Mouse (Mus musculus) frontal cortex, postnatal 10 days (tissue): Measurements from ENCODE around the gene Qtrt2.

Source experiments
- DNase-seq, 2 experiments: peaks; one replicate each; pipeline ENCODE4 v3.0.0; 2022; ENCODE audit warnings: low spot score in 2 of 2, mixed read lengths in 1 of 2

Gene Qtrt2

GRCm38 (mm10) chr16:43926341-43926859 lies at the start of gene Qtrt2:
Gene Qtrt2 (minus strand): TSS chr16:43926809.
- no peak for DNase-seq

- DNase-seq: no peak
Observed at GRCm38 (mm10) chr16:43973606-43974220, 47.1 kb upstream of the Qtrt2 start.

GRCm38 (mm10) chr16:43973147-43973546 lies 46.5 kb upstream of the Qtrt2 start:
- no peak for DNase-seq

- DNase-seq: no peak
Observed at GRCm38 (mm10) chr16:43972391-43972790, 45.8 kb upstream of the Qtrt2 start.

- DNase-seq: no peak
Observed at GRCm38 (mm10) chr16:43971741-43972140, 45.1 kb upstream of the Qtrt2 start.

- DNase-seq: no peak
Observed at GRCm38 (mm10) chr16:43971189-43971588, 44.6 kb upstream of the Qtrt2 start.

- DNase-seq: no peak
Observed at GRCm38 (mm10) chr16:43970426-43970825, 43.8 kb upstream of the Qtrt2 start.

- DNase-seq: no peak
Observed at GRCm38 (mm10) chr16:43965781-43966389, 39.3 kb upstream of the Qtrt2 start.

GRCm38 (mm10) chr16:43963780-43964179 lies 37.2 kb upstream of the Qtrt2 start:
- DNase-seq: no peak

GRCm38 (mm10) chr16:43963291-43963690 lies 36.7 kb upstream of the Qtrt2 start:
- no peak for DNase-seq

GRCm38 (mm10) chr16:43958038-43958437 lies 31.4 kb upstream of the Qtrt2 start:
- DNase-seq: no peak

- DNase-seq: no peak
Observed at GRCm38 (mm10) chr16:43954913-43955312, 28.3 kb upstream of the Qtrt2 start.

- DNase-seq: no peak
Observed at GRCm38 (mm10) chr16:43951591-43951990, 25.0 kb upstream of the Qtrt2 start.

- DNase-seq: no peak
Observed at GRCm38 (mm10) chr16:43945869-43946268, 19.3 kb upstream of the Qtrt2 start.

GRCm38 (mm10) chr16:43945351-43945750 lies 18.7 kb upstream of the Qtrt2 start:
- no peak for DNase-seq

GRCm38 (mm10) chr16:43940846-43941245 lies 14.2 kb upstream of the Qtrt2 start:
- DNase-seq: no peak

GRCm38 (mm10) chr16:43935892-43936291 lies 9.3 kb upstream of the Qtrt2 start:
- no peak for DNase-seq

- no peak for DNase-seq
Observed at GRCm38 (mm10) chr16:43935367-43935766, 8.8 kb upstream of the Qtrt2 start.

- no peak for DNase-seq
Observed at GRCm38 (mm10) chr16:43934856-43935255, 8.2 kb upstream of the Qtrt2 start.

GRCm38 (mm10) chr16:43933041-43933440 lies 6.4 kb upstream of the Qtrt2 start:
- no peak for DNase-seq

- DNase-seq: no peak
Observed at GRCm38 (mm10) chr16:43932319-43932718, 5.7 kb upstream of the Qtrt2 start.

- no peak for DNase-seq
Observed at GRCm38 (mm10) chr16:43931502-43931901, 4.9 kb upstream of the Qtrt2 start.

- DNase-seq: no peak
Observed at GRCm38 (mm10) chr16:43930577-43930976, 4.0 kb upstream of the Qtrt2 start.
